Mouse (Mus musculus): Measurements from ENCODE around the gene Cnbp.

Gene Cnbp

GRCm38 (mm10) chr6:87850900-87851614, at the start of gene Cnbp:
Gene Cnbp, minus strand, starts transcription at chr6:87851106.
- peak; percentile 97 for DNase-seq

DNA sequence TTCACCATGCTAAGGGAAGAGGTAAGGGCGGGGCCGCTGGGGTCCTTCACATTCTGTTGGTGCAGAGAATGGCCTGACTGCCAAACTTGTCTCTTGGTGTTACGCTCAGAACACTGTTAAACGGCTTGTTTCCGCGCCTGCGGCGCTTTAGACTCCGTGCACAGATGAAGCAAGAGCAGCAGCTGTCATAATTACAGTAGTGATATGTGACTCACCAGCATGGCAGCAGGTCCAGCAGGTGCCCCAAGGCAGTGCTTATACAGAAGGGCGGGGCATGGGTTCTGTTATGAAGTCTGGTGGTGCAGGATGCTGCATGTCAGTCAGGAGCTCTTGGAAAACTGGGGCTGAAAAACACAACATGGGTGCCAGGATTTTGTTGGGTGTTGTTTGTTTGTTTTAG, 47.1 kb upstream of the Cnbp start:
- no peak for DNase-seq

DNA sequence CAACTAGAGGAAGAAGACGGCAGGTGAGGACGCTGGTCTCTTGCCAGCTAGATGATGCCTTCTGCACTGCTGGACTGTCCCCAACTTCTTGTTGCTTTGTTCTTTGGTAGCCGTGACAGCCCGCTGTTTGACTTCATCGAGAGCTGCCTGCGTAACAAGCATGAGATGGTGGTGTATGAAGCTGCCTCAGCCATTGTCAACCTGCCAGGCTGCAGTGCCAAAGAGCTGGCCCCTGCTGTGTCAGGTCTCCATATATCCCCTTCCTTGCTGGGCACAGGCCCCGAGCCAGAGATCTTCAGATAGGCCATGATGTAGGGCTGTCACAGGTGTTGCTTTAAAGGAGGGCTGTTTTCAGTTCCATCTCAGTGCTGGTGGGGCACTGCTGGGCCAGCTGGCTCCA, 43.0 kb upstream of the Cnbp start:
- no peak for DNase-seq

GRCm38 (mm10) chr6:87887594-87888233, 36.8 kb upstream of the Cnbp start, which contains the start of gene Copg1:
Gene Copg1, plus strand, starts transcription at chr6:87887814.
- peak; percentile 100 for DNase-seq

DNA sequence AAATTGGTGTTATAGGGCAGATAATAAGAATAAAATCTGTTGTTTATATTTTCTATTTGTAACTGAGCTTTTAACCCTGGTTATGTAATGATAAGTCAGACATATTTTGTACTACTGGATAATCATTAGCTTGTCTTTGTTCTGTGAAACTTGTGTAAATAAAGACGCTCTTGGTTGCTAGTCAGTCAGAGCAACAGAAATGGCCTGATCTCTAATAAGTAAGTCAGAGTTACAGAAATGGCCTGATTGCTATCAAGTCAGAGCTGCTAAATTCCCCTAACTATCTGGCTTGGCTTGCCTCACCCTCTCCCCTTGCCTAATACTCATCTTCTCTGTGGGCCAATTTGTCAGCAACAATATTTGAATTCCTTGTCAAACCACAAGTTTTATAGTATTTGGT, 35.8 kb upstream of the Cnbp start:
- DNase-seq, result no peak

- DNase-seq, result no peak
These were observed 31.9 kb upstream of the Cnbp start for GRCm38 (mm10) chr6:87882816-87883215.

DNA sequence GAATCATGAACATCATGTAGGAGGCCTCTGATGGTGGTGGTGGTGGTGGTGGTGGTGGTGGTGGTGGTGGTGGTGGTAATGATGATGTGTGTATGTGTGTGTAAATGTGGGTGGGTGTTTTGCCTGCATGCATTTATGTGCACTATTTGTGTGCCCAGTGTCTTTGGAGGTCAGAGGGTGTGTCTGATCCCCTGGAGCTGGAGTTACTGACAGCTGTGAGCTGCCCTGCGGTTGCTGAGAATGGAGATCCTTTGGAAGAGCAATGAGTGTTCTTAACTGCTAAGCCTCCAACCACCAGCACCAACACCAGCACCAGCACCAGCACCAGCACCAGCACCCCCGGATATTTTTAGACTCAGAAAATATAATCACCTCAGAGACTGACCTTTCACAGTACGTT, 31.3 kb upstream of the Cnbp start:
- DNase-seq, result no peak

- no peak for DNase-seq
These were observed 28.7 kb upstream of the Cnbp start for GRCm38 (mm10) chr6:87879628-87880027.

DNA sequence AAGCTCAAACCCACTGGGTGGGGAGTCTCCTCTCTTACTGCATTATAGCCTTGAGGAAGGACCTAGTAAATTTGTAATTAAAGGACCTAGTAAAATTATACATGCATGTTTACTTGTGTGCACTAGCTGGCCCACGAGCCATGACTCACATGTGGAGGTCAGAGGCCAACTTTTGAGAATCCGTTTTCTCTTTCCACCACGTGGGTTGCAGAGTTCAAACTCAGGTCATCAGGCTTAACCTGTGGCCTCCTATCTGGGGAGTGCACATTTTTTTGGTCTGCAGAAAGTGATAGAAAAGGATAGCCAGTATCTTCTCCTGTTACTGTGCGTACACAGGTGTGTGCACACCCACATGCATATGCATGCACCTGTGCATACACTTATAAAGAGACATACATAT, 28.1 kb upstream of the Cnbp start:
- no peak for DNase-seq

DNA sequence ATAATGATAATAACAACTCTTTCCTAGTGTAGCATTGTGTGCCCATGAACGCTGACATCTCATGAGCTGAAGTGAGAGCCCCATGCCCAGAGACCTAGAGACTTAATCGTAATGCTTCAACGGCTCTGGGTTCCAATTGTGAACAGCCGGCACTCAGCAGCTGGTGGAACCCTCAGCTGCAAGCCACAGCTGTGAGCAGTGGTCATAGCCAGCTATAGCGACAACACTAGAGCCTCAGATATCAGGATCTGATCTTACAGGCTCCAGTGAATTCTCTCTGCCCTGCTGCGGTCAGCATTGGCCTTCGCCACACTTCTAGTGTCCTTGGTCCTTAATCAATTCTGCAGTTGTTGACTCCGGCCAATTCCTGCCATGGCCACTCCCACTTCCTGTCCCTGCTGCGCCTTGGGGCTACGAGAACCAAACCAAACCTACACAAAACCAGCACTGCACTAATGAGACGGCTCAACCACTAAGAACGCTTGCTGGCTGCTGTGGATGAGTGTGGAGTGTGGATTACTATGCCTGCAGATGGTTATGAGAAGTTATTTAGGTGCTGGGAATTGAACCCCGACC, 25.2 kb upstream of the Cnbp start:
- DNase-seq, result peak; percentile 27

DNA sequence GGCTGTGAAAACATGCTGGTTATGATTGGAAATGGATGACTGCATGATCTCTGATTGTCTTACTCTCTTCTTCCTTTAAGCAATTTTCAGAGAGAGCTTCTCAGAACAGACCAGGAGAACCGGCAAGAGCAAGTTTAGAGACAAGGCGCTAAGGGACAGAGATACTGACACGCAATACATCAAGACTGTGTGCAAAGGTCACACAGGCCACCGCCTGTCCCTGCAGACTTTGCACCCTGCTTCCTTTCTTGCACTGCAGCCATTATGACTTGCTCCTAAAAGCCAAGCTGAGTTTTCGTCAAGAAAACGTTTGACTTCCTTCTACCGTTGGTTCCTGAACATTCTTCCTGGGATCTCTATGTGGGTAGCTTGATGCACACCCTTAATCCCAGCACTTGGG, 24.7 kb upstream of the Cnbp start:
- DNase-seq, result no peak

- DNase-seq, result no peak
These were observed 24.2 kb upstream of the Cnbp start for GRCm38 (mm10) chr6:87875083-87875482.

DNA sequence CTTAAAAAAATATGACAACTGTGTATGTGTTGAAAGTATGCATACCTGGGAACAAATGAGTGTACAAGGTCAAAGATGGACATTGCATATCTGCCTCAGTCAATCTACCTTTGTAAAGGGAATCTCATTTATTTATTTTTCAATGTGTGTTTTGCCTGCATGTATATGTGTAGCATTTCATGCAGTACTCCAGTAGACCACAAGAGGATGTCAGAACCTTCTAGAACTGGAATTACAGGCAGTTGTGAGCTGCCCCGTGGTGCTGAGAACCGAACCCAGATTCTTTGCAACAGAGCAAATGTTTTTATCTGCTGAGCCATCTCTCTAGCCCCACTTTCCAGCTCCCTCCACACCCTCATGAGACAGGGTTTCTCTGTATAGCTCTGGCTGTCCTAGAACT, 23.1 kb upstream of the Cnbp start:
- no peak for DNase-seq

- DNase-seq, result no peak
These were observed 22.2 kb upstream of the Cnbp start for GRCm38 (mm10) chr6:87873104-87873503.

DNA sequence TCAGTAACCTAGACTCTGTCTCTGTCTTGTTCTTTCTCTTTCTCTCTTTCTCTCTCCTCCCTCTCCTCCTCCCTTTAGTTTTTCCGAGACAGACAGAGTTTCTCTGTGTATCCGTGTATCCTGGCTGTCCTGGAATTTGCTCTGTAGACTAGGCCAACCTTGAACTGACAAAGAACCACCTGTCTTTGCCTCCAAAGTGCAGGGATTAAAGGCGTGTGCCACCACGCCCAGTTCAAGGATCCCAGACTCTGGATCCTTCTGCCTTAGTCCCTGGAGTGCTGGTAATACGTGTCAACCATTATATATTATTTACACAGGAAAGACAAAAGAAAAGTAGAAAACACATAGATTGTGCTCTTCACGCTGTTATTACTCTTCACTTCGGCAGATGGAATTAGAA, 20.3 kb upstream of the Cnbp start:
- no peak for DNase-seq

DNA sequence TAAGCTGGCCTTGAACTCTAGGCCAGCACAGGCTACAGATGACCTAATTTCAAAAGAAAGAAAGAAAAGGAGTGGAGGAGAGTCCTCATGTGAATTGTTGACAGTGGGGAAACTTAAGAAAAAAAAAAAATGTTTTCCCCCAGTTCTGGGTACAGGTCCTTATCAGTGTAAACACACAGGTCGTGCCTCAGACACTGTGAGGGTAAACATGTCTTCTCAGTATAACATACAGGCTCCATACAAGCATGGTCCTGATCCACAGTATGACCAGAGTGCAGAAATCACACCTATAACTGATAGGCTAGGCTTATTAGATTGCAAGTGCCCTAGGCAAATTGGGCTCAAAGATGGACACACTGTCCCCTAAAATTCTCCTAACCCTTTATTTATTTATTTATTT, 19.5 kb upstream of the Cnbp start:
- DNase-seq, result no peak

DNA sequence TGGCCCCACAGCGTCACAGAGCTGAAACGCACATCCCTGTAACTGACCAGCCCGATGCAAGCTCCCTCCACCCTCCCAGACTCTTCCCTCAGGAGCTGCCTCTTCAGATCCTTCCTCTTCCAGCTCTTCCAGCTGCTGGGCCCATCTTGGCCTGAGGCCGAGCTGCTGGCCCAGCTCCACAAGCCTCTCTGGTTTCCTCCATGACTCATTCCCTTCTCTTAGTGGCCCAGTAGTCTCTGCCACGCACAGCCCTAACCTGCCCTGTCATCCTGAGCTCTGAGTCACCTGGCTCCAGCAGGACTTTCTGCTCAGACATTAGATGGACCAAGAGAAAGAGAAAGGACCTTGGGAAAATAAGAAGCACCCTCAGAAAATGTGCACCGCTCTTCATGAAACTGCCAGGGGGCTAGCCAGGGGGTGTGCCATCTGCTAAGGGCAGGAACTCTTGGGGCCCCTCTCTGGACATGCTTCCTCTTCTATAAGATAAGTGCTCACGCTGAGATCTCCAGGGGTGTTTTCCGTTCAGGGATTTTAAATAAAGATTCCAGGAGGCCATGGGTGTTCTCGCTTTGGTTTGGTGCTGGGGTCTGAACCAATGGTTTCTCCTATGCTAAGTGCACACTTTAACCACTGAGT, 18.1 kb upstream of the Cnbp start:
- peak; percentile 82 for DNase-seq

GRCm38 (mm10) chr6:87867256-87867655, 16.4 kb upstream of the Cnbp start:
- DNase-seq, result no peak

GRCm38 (mm10) chr6:87866211-87866610, 15.3 kb upstream of the Cnbp start:
- no peak for DNase-seq

GRCm38 (mm10) chr6:87857071-87857470, 6.2 kb upstream of the Cnbp start:
- no peak for DNase-seq

DNA sequence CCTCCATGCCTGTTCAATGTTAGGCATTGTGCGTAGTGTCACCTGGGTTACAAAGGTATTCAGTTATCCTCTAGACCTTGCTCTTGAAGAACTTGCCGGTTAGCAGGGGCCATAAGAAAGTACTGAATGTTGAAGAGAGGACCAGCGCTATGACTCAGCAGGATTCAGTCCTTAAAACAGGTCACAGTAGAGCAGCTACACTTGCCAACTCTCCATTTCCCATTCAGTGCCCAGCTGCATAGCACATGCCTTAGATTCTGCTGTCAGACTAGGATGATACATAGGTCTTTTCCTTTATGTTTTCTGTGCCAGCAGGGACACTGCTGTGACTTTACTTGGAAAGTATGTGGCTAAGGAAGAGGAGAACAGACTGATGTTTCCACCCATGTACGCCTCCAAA, 2.5 kb upstream of the Cnbp start:
- no peak for DNase-seq

GRCm38 (mm10) chr6:87851871-87852270, 965 bp upstream of the Cnbp start:
- DNase-seq, result no peak

- peak; percentile 59 for DNase-seq
These were observed 579 bp downstream of the Cnbp start for GRCm38 (mm10) chr6:87850155-87850899.
